Mouse (Mus musculus) forebrain, embryonic 14.5 days (tissue): ENCODE measurements around the gene Ptgfrn. TPM values are rescaled to one million over a fixed set of nuclear protein-coding genes. Genes with fewer than 3 reads are reported as not detected.

Experiments used
- ATAC-seq: fragments of 200-750 bp; cut with Nextera tagmentation; 2 replicates; pipeline ENCODE4 v1.8.0; 2017; ENCODE audit warnings: mild to moderate bottlenecking, moderate library complexity
- DNase-seq: peaks from one replicate; pipeline ENCODE4 v3.0.0-alpha.2; 2015; ENCODE audit warnings: low spot score
- H3K27ac ChIP-seq: fragments of 300-500 bp; sonication (generic); 2 replicates; pipeline ENCODE4 v1.5.1; 2014; ENCODE audit warnings: low read depth, mild to moderate bottlenecking, control low read depth, low read length, moderate library complexity
- H3K27me3 ChIP-seq: fragments of 300-500 bp; sonication (generic); replicated peaks from 2 replicates; pipeline ENCODE4 v1.6.1; 2014; ENCODE audit warnings: low read length, control low read depth, mixed read lengths; ENCODE audit not compliant: control insufficient read depth, insufficient read depth
- H3K36me3 ChIP-seq: fragments of 300-500 bp; sonication (generic); 2 replicates; pipeline ENCODE4 v1.6.1; 2014; ENCODE audit warnings: low read length, control low read depth; ENCODE audit not compliant: control insufficient read depth, insufficient read depth
- H3K4me1 ChIP-seq: fragments of 300-500 bp; sonication (generic); 2 replicates; pipeline ENCODE4 v1.6.1; 2014; ENCODE audit warnings: antibody characterized with exemption, low read length, control low read depth; ENCODE audit not compliant: control insufficient read depth, insufficient read depth
- H3K4me2 ChIP-seq: fragments of 300-500 bp; sonication (generic); 2 replicates; pipeline ENCODE4 v1.6.1; 2014; ENCODE audit warnings: mild to moderate bottlenecking, control low read depth, low read length
- H3K4me3 ChIP-seq: fragments of 300-500 bp; sonication (generic); 2 replicates; pipeline ENCODE4 v1.5.1; 2014; ENCODE audit warnings: low read depth, low read length, control low read depth
- H3K9ac ChIP-seq: fragments of 300-500 bp; sonication (generic); 2 replicates; pipeline ENCODE4 v1.6.1; 2014; ENCODE audit warnings: mild to moderate bottlenecking, low read length, control low read depth, moderate library complexity
- H3K9me3 ChIP-seq: fragments of 300-500 bp; sonication (generic); replicated peaks from 2 replicates; pipeline ENCODE4 v1.6.1; 2016; ENCODE audit warnings: low read length, control low read depth, mixed read lengths; ENCODE audit not compliant: control insufficient read depth
- WGBS: fragments of 180-500 bp; shearing (Covaris S2); extraction: QIAGEN DNeasy Blood & Tissue Kit; methylation state at CpG from one replicate; pipeline ENCODE4 v1.1.7; 2014; 5-methylcytosine and 5-hydroxymethylcytosine counted together
- polyA plus RNA-seq: library from polyadenylated mRNA; unstranded; fragments of >200 nt; fragmentation: Nextera tagmentation; extraction: Ambion mirVana; gene quantifications from 2 replicates; pipeline ENCODE4 v1.2.1, GENCODE M21; 2014

Gene Ptgfrn
- polyA plus RNA-seq, 1 experiment from 2014 or later, result 4.5 TPM

- peak overlapping the region; percentile 87 for H3K27ac ChIP-seq
- H3K4me3 ChIP-seq, result peak overlapping the region; percentile 76
- peak overlapping the region; percentile 91 for H3K4me2 ChIP-seq
- peaks cover 52% of the 10 kb centered on the region for H3K4me1 ChIP-seq
- no peaks in the 10 kb centered on the region for H3K27me3 ChIP-seq
- ATAC-seq, result peak; percentile 45
- H3K9me3 ChIP-seq, result no peaks in the 10 kb centered on the region
- 1% methylated on average over 41 of the region's 47 CpGs for WGBS
- no peaks in the 10 kb centered on the region for H3K36me3 ChIP-seq
- DNase-seq, result peak; percentile 30
- H3K9ac ChIP-seq, result peak overlapping the region; percentile 93
Measured at GRCm38 (mm10) chr3:101109558-101110021, 488 bp downstream of the Ptgfrn start.

DNA sequence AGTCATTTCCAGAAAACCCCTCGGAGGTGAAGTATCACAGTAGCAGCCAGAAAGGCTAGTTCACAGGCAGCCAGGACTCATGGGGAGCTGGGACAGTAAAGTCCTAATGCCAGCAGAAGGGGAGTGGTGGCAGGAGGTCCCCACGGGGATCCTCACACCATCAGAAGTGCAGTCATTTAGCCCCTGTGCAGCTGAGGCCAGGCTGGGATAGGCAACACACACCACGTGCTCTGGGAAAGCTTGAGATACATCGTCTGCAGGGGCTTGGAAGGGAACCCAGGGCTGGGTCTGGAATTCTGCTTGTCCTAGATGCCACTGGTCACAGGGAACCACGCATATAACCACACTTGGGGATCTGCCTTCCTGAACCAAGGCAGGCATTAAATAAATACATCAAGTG, 1.2 kb downstream of the Ptgfrn start:
- ATAC-seq (no peak), DNase-seq (no peak)
- H3K27ac ChIP-seq, result no peak overlapping the region; the same call in 1 of the 2 replicates

DNA sequence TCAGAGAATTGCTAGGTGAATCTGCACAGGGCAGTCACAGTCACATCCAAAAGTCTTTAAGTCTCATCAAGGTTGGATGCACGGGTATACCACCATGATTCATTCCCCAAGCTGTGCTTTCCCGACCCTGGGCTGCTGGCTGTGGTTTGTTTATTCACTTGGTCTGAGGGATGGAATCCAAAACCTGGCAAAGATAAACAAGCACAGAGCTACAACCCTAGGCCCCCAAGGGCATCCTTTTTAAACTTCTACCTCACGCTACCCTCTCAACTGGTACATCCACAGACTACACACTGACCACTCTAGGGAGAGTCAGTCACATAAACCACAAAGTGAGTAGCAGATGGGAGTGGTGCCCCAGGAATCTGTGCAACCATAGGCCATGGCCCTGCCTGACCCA, 1.8 kb downstream of the Ptgfrn start:
- H3K4me1 ChIP-seq, result peaks cover 52% of the 10 kb centered on the region
- no peak for ATAC-seq
- H3K4me3 ChIP-seq, result peak overlapping the region; percentile 76
- peak overlapping the region; percentile 93; the same call in 1 of the 2 replicates for H3K9ac ChIP-seq
- no peak for DNase-seq
- H3K9me3 ChIP-seq, result no peaks in the 10 kb centered on the region
- H3K27me3 ChIP-seq, result no peaks in the 10 kb centered on the region
- WGBS, result 59% methylated on average over 3 of the region's 3 CpGs
- peak overlapping the region; percentile 91 for H3K4me2 ChIP-seq
- H3K36me3 ChIP-seq, result no peaks in the 10 kb centered on the region
- no peak overlapping the region for H3K27ac ChIP-seq

More for the DNA sequence above, 1.2 kb downstream of the Ptgfrn start:
- Histone ChIP-seq H3K4me3 (peak overlapping the region; percentile 76), H3K9ac (peak overlapping the region; percentile 93), H3K9me3 (no peaks in the 10 kb centered on the region), H3K27me3 (no peaks in the 10 kb centered on the region), H3K4me2 (peak overlapping the region; percentile 91), H3K36me3 (no peaks in the 10 kb centered on the region), H3K4me1 (peaks cover 52% of the 10 kb centered on the region)
- WGBS, result 11% methylated on average over 5 of the region's 5 CpGs

GRCm38 (mm10) chr3:101106326-101106725, 3.8 kb downstream of the Ptgfrn start:
- WGBS, result 60% methylated on average over 3 of the region's 3 CpGs
- no peaks in the 10 kb centered on the region for H3K36me3 ChIP-seq
- no peaks in the 10 kb centered on the region for H3K27me3 ChIP-seq
- no peak overlapping the region for H3K27ac ChIP-seq
- no peak overlapping the region for H3K9ac ChIP-seq
- peak overlapping the region; percentile 23; the same call in 1 of the 2 replicates for H3K4me2 ChIP-seq
- H3K9me3 ChIP-seq, result no peaks in the 10 kb centered on the region
- ATAC-seq, result no peak
- DNase-seq, result peak; percentile 31
- peaks cover 50% of the 10 kb centered on the region for H3K4me1 ChIP-seq
- no peak overlapping the region for H3K4me3 ChIP-seq

- ATAC-seq (0 out of 2 replicates have a peak, but pooled peaks have one; percentile 3), DNase-seq (peak; percentile 80)
- Histone ChIP-seq H3K9me3 (no peaks in the 10 kb centered on the region), H3K4me1 (peaks cover 49% of the 10 kb centered on the region), H3K27me3 (no peaks in the 10 kb centered on the region), H3K4me3 (no peak overlapping the region), H3K9ac (peak overlapping the region; percentile 21; the same call in 1 of the 2 replicates), H3K36me3 (no peaks in the 10 kb centered on the region), H3K27ac (peak overlapping the region; percentile 55; the same call in 1 of the 2 replicates), H3K4me2 (peak overlapping the region; percentile 23; the same call in 1 of the 2 replicates)
- 22% methylated on average over 11 of the region's 11 CpGs for whole genome bisulfite sequencing
Measured at GRCm38 (mm10) chr3:101105486-101105885, 4.6 kb downstream of the Ptgfrn start.

- 85% methylated on average over 9 of the region's 9 CpGs for whole genome bisulfite sequencing
- ATAC-seq, result no peak
- Histone ChIP-seq H3K4me1 (peaks cover 47% of the 10 kb centered on the region), H3K27ac (peak overlapping the region; percentile 14; the same call in 1 of the 2 replicates), H3K4me3 (no peak overlapping the region), H3K4me2 (no peak overlapping the region), H3K9me3 (no peaks in the 10 kb centered on the region), H3K9ac (peak overlapping the region; percentile 21; the same call in 1 of the 2 replicates), H3K36me3 (no peaks in the 10 kb centered on the region), H3K27me3 (no peaks in the 10 kb centered on the region)
- no peak for DNase-seq
Measured at GRCm38 (mm10) chr3:101104883-101105282, 5.2 kb downstream of the Ptgfrn start.

- 79% methylated on average over 9 of the region's 9 CpGs for WGBS
- DNase-seq, result no peak
- no peak overlapping the region for H3K4me2 ChIP-seq
- no peaks in the 10 kb centered on the region for H3K9me3 ChIP-seq
- H3K9ac ChIP-seq, result no peak overlapping the region
- ATAC-seq, result no peak
- H3K27ac ChIP-seq, result no peak overlapping the region
- H3K27me3 ChIP-seq, result no peaks in the 10 kb centered on the region
- H3K4me3 ChIP-seq, result no peak overlapping the region
- no peaks in the 10 kb centered on the region for H3K36me3 ChIP-seq
- peaks cover 39% of the 10 kb centered on the region for H3K4me1 ChIP-seq
Measured at GRCm38 (mm10) chr3:101103770-101104169, 6.3 kb downstream of the Ptgfrn start.

- H3K27ac ChIP-seq, result no peak overlapping the region
- DNase-seq (peak; percentile 51), ATAC-seq (no peak)
- WGBS, result 42% methylated on average over 7 of the region's 7 CpGs
- peaks cover 37% of the 10 kb centered on the region for H3K4me1 ChIP-seq
- no peaks in the 10 kb centered on the region for H3K9me3 ChIP-seq
- no peak overlapping the region for H3K4me2 ChIP-seq
- no peaks in the 10 kb centered on the region for H3K36me3 ChIP-seq
- no peak overlapping the region for H3K9ac ChIP-seq
- H3K27me3 ChIP-seq, result no peaks in the 10 kb centered on the region
- no peak overlapping the region for H3K4me3 ChIP-seq
Measured at GRCm38 (mm10) chr3:101102106-101102505, 8.0 kb downstream of the Ptgfrn start.

DNA sequence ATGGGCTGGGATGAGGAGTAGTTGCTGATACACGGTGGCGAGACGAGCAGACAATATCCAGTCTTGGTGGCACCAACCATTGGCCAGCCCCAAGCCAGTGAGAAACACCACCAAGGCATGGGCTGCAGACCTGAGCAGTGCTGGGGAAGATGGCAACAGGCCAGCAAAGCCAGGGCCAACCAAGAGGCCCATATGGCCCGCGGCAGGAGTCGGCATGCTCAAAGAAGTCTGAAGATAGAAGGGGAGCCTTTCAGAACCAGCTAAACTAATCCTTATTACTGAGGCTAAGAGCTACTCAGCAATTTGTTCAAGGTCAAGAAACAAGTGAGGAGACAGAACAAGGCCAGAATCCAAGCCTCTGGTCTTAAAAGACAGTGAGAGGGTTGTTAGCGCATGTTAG, 8.9 kb downstream of the Ptgfrn start:
- DNase-seq (no peak), ATAC-seq (no peak)
- no peak overlapping the region for H3K9ac ChIP-seq
- no peaks in the 10 kb centered on the region for H3K36me3 ChIP-seq
- H3K4me1 ChIP-seq, result peaks cover 38% of the 10 kb centered on the region
- no peak overlapping the region for H3K4me3 ChIP-seq
- 88% methylated on average over 7 of the region's 7 CpGs for WGBS
- H3K27ac ChIP-seq, result no peak overlapping the region
- H3K9me3 ChIP-seq, result no peaks in the 10 kb centered on the region
- no peak overlapping the region for H3K4me2 ChIP-seq
- no peaks in the 10 kb centered on the region for H3K27me3 ChIP-seq
